9 mouse cellular contexts compared by ENCODE assay signal in the genomic region with DNA sequence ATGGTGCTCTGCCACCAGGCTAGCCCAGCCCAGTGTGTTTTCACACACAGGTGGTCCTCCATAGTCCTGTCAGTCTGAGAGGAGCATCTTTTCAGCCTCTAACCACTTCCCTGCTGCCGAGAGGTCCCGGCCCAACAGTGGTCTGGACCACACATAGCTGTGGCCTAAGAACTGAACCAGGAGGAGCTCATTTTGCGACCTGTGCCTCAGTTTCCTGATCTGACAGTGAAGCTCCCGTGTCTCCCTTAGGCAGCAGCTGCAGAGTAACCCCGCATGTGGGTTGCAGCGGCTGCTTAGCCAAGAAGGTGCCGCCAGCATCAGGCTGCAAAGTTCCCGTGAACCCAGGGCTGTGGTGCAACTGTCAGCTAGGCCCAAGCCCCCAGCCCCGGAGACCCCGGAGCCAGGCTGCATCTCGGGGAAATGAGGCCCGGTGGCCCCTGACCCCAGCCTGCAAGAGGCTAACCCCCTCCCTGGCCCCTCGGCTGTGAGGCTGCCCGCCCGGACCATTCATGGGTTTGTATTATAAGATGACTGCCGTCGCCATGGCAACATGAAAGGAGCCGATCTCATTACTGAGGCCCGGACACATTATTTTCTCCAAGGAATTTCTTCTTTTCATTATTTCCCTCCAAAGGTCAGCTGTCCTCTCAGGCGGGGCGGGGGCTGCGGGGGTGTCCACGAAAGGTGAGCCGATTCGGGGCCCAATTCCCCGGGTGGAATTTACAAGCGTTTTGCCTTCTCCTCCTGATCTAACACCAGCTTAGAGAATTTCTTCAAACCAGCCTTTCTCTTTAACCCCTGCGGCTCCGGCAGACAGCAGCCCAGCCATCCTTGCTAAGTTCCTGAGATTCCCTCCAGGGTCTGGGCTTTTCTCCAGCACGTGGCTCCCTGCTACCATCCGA.
DNase-seq lines count a peak whose midpoint lies in the region; ATAC-seq and TF ChIP-seq lines count a peak whose summit lies in the region.
"Had no signal": no experiment of that assay in that cellular context is flagged by ENCODE, and none has a peak within 500 bp of the region (broad histone marks: within the 10 kb centered on the region; RNA-seq: fewer than 3 reads in every experiment).

No protein-coding gene starts in this region.

- peak; percentile 82 for DNase-seq in kidney, postnatal 0 days (ENCODE audit: low spot score)
- DNase-seq in kidney, adult 9 months = no peak
- peak; percentile 93 for DNase-seq in embryo, embryonic 9.5 days (ENCODE audit: extremely low spot score)
- peak; percentile 71 for DNase-seq in right cerebral cortex, postnatal 25 days
- no peak for DNase-seq in cerebellum, adult 8-10 months
- DNase-seq in adrenal gland, postnatal 4 days (ENCODE audit: low spot score in 2 of 2) = no peak

- H3K27me3 ChIP-seq in kidney, postnatal 0 days (ENCODE audit: insufficient read depth, low read length) = peaks cover 28% of the 10 kb centered on the region; the same call in 1 of the 2 replicates
- H3K27me3 ChIP-seq in hindbrain, embryonic 13.5 days = no peaks in the 10 kb centered on the region
- H3K27me3 ChIP-seq in limb, embryonic 13.5 days = no peaks in the 10 kb centered on the region; the same call in 1 of the 2 replicates

- no peaks in the 10 kb centered on the region for H3K9me3 ChIP-seq in kidney, postnatal 0 days (replicated peaks; ENCODE audit: low read length)
- no peaks in the 10 kb centered on the region for H3K9me3 ChIP-seq in hindbrain, embryonic 13.5 days
- no peaks in the 10 kb centered on the region for H3K9me3 ChIP-seq in limb, embryonic 13.5 days

- H3K9ac ChIP-seq in kidney, postnatal 0 days (ENCODE audit: low read depth, low read length) = no peak overlapping the region
- peak overlapping the region; percentile 61 for H3K9ac ChIP-seq in hindbrain, embryonic 13.5 days
- H3K9ac ChIP-seq in limb, embryonic 13.5 days = peak overlapping the region; percentile 40

- 0 out of 2 replicates have a peak, but pooled peaks have one; percentile 44 for ATAC-seq in kidney, postnatal 0 days (replicated peaks; ENCODE audit: low FRiP score, low read depth)
- ATAC-seq in hindbrain, embryonic 13.5 days (ENCODE audit: low FRiP score) = peak; percentile 77
- peak; percentile 51; the same call in 1 of the 2 replicates for ATAC-seq in limb, embryonic 13.5 days (ENCODE audit: low FRiP score, low read depth)
- ATAC-seq: Patski had no signal

- no peak overlapping the region for H3K27ac ChIP-seq in kidney, postnatal 0 days
- H3K27ac ChIP-seq in hindbrain, embryonic 13.5 days = peak overlapping the region; percentile 89
- H3K27ac ChIP-seq in limb, embryonic 13.5 days = peak overlapping the region; percentile 39; the same call in 1 of the 2 replicates

- no peaks in the 10 kb centered on the region for H3K36me3 ChIP-seq in kidney, postnatal 0 days (ENCODE audit: insufficient read depth, low read length)
- no peaks in the 10 kb centered on the region for H3K36me3 ChIP-seq in hindbrain, embryonic 13.5 days
- no peaks in the 10 kb centered on the region for H3K36me3 ChIP-seq in limb, embryonic 13.5 days

- peak overlapping the region; percentile 42 for H3K4me2 ChIP-seq in kidney, postnatal 0 days (ENCODE audit: low read length)
- peak overlapping the region; percentile 58 for H3K4me2 ChIP-seq in hindbrain, embryonic 13.5 days
- peak overlapping the region; percentile 66 for H3K4me2 ChIP-seq in limb, embryonic 13.5 days (replicated peaks)

- peak overlapping the region; percentile 13; the same call in 1 of the 2 replicates for H3K4me3 ChIP-seq in kidney, postnatal 0 days (replicated peaks; ENCODE audit: low read depth, low read length)
- peak overlapping the region; percentile 33 for H3K4me3 ChIP-seq in hindbrain, embryonic 13.5 days
- H3K4me3 ChIP-seq in limb, embryonic 13.5 days = peak overlapping the region; percentile 38

- no peak for TF ChIP-seq CTCF in kidney, postnatal 0 days (IDR thresholded peaks at IDR 0.05; ENCODE audit: low read depth)

- 4% methylated on average over 31 of the region's 31 CpGs for WGBS in kidney, postnatal 0 days
- WGBS in hindbrain, embryonic 13.5 days = 1% methylated on average over 31 of the region's 31 CpGs
- WGBS in limb, embryonic 13.5 days = 4% methylated on average over 31 of the region's 31 CpGs

- H3K4me1 ChIP-seq in kidney, postnatal 0 days (replicated peaks; ENCODE audit: insufficient read depth, low read length) = peaks cover 18% of the 10 kb centered on the region
- H3K4me1 ChIP-seq in hindbrain, embryonic 13.5 days (replicated peaks) = peaks cover 76% of the 10 kb centered on the region
- H3K4me1 ChIP-seq in limb, embryonic 13.5 days = peaks cover 55% of the 10 kb centered on the region

Comparison
In these comparisons a context has a peak if more than half of its experiments do, and no peak if none do; other contexts are left out.
1. DNase-seq: peak in kidney, postnatal 0 days (single experiment), embryo, embryonic 9.5 days (single experiment) and right cerebral cortex, postnatal 25 days (single experiment); none in kidney, adult 9 months (single experiment), cerebellum, adult 8-10 months (single experiment) and adrenal gland, postnatal 4 days (0 of 2).
2. Peak in every context shown above with its lines, with median percentiles within 50 percentile points of each other: ATAC-seq, H3K4me2 ChIP-seq and H3K4me3 ChIP-seq.